Mouse (Mus musculus): ENCODE data around the gene Mtx1. TPM values are rescaled to one million over a fixed set of nuclear protein-coding genes. Genes with fewer than 3 reads are reported as not detected.

Mtx1 gene
- polyA plus RNA-seq, 1 experiment from 2014 or later = 188 TPM

DNA sequence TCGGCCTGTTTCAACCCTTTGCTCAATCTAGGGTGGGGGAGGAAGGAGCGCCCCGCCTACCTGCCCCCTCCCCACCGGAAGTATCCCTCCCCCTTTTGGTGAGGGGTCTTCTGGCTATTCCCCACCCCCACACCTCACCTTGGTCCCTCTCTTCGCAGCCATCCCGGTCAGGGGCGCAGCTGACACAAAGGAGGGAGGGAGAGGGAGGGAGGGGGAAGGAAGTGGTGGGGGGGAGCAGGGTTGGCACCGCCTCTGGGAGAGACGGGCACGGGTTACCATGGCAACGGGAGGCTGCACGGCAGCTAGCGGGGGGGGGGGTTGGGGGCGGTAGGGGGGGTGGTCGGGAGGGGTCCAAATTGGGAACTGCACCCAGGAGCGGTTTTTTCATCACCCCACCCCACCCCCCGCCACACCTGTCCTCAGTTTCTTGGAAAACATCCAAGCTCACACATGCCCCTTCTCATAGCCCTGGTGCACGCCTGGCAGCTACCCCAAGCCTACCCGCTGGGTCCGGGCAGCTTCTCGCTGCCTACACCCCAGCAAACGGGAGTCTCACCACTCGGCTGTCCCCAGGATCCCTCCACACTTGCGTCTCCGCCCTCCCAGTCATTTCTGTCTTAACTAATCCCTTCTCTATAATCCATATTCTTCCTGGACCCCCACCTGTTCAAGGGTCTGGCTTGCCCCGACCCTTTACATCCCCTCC is 18.2 kb upstream of the Mtx1 start:
- H3K9me3 ChIP-seq (ENCODE audit: control insufficient read depth, low read length) = no peaks in the 10 kb centered on the region
- peak overlapping the region; percentile 77 for H3K27ac ChIP-seq (ENCODE audit: low read length)
- peaks cover 3% of the 10 kb centered on the region; the same call in 1 of the 2 replicates for H3K36me3 ChIP-seq (ENCODE audit: control insufficient read depth, insufficient read depth, low read length)
- H3K4me2 ChIP-seq (ENCODE audit: low read depth, low read length) = peak overlapping the region; percentile 65
- WGBS = 2% methylated on average over 20 of the region's 26 CpGs
- H3K27me3 ChIP-seq (ENCODE audit: control insufficient read depth, insufficient read depth, low read depth, low read length) = no peaks in the 10 kb centered on the region; the same call in 1 of the 2 replicates
- peak overlapping the region; percentile 53 for H3K9ac ChIP-seq (ENCODE audit: low read length)
- H3K4me3 ChIP-seq (ENCODE audit: low read length) = peak overlapping the region; percentile 89
- ATAC-seq (ENCODE audit: low read depth) = peak; percentile 27; the same call in 1 of the 2 replicates
- H3K4me1 ChIP-seq (replicated peaks; ENCODE audit: control insufficient read depth, insufficient read depth, low read length) = peaks cover 29% of the 10 kb centered on the region

DNA sequence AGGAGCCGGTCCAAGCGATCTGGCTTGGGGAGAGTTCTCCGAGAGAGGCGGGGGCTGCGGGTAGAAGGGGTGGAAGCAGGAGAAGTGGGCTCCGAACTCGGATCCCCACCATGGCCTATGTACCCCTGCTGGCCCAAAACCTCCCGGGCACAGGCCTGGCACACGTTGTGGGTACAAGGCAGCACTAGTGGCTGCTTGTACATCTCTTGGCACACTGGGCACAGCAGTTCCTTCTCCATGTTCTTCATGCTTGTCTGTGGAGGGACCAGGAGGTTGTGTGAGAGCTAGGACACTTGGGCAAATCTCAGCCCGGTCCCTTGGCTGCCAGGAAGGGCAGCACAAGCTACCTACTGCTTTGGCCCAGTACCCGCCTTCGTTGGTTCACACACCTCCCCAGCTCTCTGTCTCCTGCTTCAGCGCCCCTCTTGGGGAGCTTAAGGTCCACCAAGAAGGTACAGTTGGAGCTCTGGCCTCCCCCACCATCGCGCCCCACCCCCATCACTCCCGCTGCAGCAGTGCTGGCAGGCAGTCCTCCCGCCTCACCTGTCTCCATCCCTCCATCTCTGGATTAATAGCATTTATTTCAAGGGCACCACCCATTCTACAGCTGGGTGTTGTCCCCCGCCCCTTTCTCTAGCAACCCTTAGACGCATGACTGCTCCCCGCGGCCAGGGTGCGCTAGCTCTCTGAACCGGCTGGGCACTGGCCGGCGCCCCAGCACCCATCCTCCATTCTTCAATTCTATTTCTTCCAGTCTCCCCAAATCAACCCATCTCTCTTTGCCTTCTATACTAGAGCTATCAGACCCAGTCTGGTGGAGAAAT is 17.5 kb upstream of the Mtx1 start:
- 12% methylated on average over 24 of the region's 25 CpGs for WGBS

DNA sequence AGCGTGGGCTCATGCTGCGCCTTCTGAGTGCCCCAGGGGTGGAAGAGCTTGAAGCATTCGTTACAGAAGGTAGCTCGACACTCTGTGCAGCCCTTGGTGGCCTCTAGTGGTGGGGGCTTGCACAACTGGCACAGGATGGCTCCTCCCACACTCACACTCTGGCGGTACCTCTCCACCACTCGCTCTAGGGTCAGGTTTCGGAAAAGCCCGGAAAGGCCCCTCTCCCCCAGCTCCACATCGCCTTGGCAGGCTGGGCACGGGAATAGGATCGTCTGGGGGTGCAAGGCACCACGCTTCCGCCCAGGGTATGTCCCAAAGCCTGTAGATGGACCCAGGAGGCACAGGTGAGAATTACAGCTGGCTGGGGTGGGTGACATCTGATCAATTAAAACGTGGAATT is 16.7 kb upstream of the Mtx1 start:
- peak overlapping the region; percentile 46 for H3K9ac ChIP-seq (ENCODE audit: low read length)
- H3K4me1 ChIP-seq (replicated peaks; ENCODE audit: control insufficient read depth, insufficient read depth, low read length) = peaks cover 32% of the 10 kb centered on the region
- WGBS = 18% methylated on average over 14 of the region's 14 CpGs
- no peaks in the 10 kb centered on the region for H3K9me3 ChIP-seq (ENCODE audit: control insufficient read depth, low read length)
- H3K4me2 ChIP-seq (ENCODE audit: low read depth, low read length) = peak overlapping the region; percentile 65
- ATAC-seq (ENCODE audit: low read depth) = peak; percentile 55
- H3K27ac ChIP-seq (ENCODE audit: low read length) = peak overlapping the region; percentile 59
- no peaks in the 10 kb centered on the region for H3K36me3 ChIP-seq (ENCODE audit: control insufficient read depth, insufficient read depth, low read length)
- no peaks in the 10 kb centered on the region; the same call in 1 of the 2 replicates for H3K27me3 ChIP-seq (ENCODE audit: control insufficient read depth, insufficient read depth, low read depth, low read length)
- H3K4me3 ChIP-seq (ENCODE audit: low read length) = peak overlapping the region; percentile 89

More for the DNA sequence above, 17.5 kb upstream of the Mtx1 start:
- Histone ChIP-seq H3K4me1 (replicated peaks; ENCODE audit: control insufficient read depth, insufficient read depth, low read length) (peaks cover 29% of the 10 kb centered on the region), H3K4me2 (ENCODE audit: low read depth, low read length) (peak overlapping the region; percentile 65), H3K36me3 (ENCODE audit: control insufficient read depth, insufficient read depth, low read length) (peaks cover under 1% of the 10 kb centered on the region; the same call in 1 of the 2 replicates), H3K4me3 (ENCODE audit: low read length) (peak overlapping the region; percentile 89), H3K27ac (ENCODE audit: low read length) (peak overlapping the region; percentile 77), H3K9me3 (ENCODE audit: control insufficient read depth, low read length) (no peaks in the 10 kb centered on the region), H3K27me3 (ENCODE audit: control insufficient read depth, insufficient read depth, low read depth, low read length) (no peaks in the 10 kb centered on the region; the same call in 1 of the 2 replicates), H3K9ac (ENCODE audit: low read length) (peak overlapping the region; percentile 53)
- ATAC-seq (ENCODE audit: low read depth) = peak; percentile 9

DNA sequence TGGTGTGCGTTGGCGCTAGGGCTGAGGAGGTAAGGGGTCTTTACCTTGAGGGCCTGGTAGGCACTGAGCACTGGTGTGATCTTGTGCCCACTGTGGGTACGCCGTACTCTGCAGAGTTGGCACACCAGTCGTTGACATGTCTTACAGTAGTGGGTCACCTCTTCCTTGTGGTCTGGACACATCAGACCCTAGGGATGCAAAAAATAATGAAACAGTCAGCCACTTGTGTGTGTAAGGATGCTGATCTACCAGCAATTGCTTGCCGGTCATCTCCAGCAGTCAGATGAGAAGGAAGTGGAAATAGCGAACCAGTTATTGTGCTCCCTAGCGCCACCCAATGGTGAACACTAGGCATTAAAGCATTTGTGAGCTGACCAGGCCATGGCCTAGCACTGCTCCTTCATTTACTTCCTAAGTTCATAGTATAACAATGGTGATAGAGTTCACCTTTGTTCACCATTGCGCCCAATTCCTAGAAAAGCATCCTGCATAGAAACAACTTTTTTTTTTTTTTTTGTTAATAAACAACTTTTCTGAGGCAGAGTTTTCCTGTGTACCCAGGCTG is 15.5 kb upstream of the Mtx1 start:
- H3K4me3 ChIP-seq (ENCODE audit: low read length) = no peak overlapping the region
- peaks cover 3% of the 10 kb centered on the region; the same call in 1 of the 2 replicates for H3K36me3 ChIP-seq (ENCODE audit: control insufficient read depth, insufficient read depth, low read length)
- WGBS = 67% methylated on average over 9 of the region's 9 CpGs
- no peak for ATAC-seq (ENCODE audit: low read depth)
- no peaks in the 10 kb centered on the region; the same call in 1 of the 2 replicates for H3K27me3 ChIP-seq (ENCODE audit: control insufficient read depth, insufficient read depth, low read depth, low read length)
- H3K4me2 ChIP-seq (ENCODE audit: low read depth, low read length) = no peak overlapping the region
- no peak overlapping the region for H3K9ac ChIP-seq (ENCODE audit: low read length)
- no peak overlapping the region for H3K27ac ChIP-seq (ENCODE audit: low read length)
- H3K9me3 ChIP-seq (ENCODE audit: control insufficient read depth, low read length) = no peaks in the 10 kb centered on the region
- peaks cover 30% of the 10 kb centered on the region for H3K4me1 ChIP-seq (replicated peaks; ENCODE audit: control insufficient read depth, insufficient read depth, low read length)

- Histone ChIP-seq H3K9ac (ENCODE audit: low read length) (no peak overlapping the region; the same call in 1 of the 2 replicates), H3K27ac (ENCODE audit: low read length) (peak overlapping the region; percentile 36; the same call in 1 of the 2 replicates), H3K9me3 (ENCODE audit: control insufficient read depth, low read length) (no peaks in the 10 kb centered on the region), H3K36me3 (ENCODE audit: control insufficient read depth, insufficient read depth, low read length) (peaks cover 3% of the 10 kb centered on the region; the same call in 1 of the 2 replicates), H3K27me3 (ENCODE audit: control insufficient read depth, insufficient read depth, low read depth, low read length) (no peaks in the 10 kb centered on the region), H3K4me1 (replicated peaks; ENCODE audit: control insufficient read depth, insufficient read depth, low read length) (peaks cover 16% of the 10 kb centered on the region), H3K4me3 (ENCODE audit: low read length) (no peak overlapping the region), H3K4me2 (ENCODE audit: low read depth, low read length) (no peak overlapping the region)
- ATAC-seq (ENCODE audit: low read depth) = peak; percentile 17; the same call in 1 of the 2 replicates
- WGBS = 46% methylated on average over 12 of the region's 12 CpGs
Observed at GRCm38 (mm10) chr3:89238494-89238893, 11.6 kb upstream of the Mtx1 start.

- no peak for ATAC-seq (ENCODE audit: low read depth)
- 87% methylated on average over 21 of the region's 21 CpGs for WGBS
Observed at GRCm38 (mm10) chr3:89237682-89238081, 10.8 kb upstream of the Mtx1 start.

GRCm38 (mm10) chr3:89236516-89236915 is 9.6 kb upstream of the Mtx1 start:
- Histone ChIP-seq H3K4me2 (ENCODE audit: low read depth, low read length) (no peak overlapping the region), H3K4me1 (replicated peaks; ENCODE audit: control insufficient read depth, insufficient read depth, low read length) (peaks cover 23% of the 10 kb centered on the region), H3K4me3 (ENCODE audit: low read length) (no peak overlapping the region), H3K27me3 (ENCODE audit: control insufficient read depth, insufficient read depth, low read depth, low read length) (no peaks in the 10 kb centered on the region), H3K9me3 (ENCODE audit: control insufficient read depth, low read length) (no peaks in the 10 kb centered on the region), H3K36me3 (ENCODE audit: control insufficient read depth, insufficient read depth, low read length) (peaks cover 3% of the 10 kb centered on the region; the same call in 1 of the 2 replicates), H3K9ac (ENCODE audit: low read length) (no peak overlapping the region), H3K27ac (ENCODE audit: low read length) (no peak overlapping the region)
- ATAC-seq (ENCODE audit: low read depth) = no peak
- WGBS = 84% methylated on average over 10 of the region's 10 CpGs

More at GRCm38 (mm10) chr3:89237682-89238081, 10.8 kb upstream of the Mtx1 start:
- no peak overlapping the region for H3K4me3 ChIP-seq (ENCODE audit: low read length)
- H3K9ac ChIP-seq (ENCODE audit: low read length) = no peak overlapping the region
- no peak overlapping the region; the same call in 1 of the 2 replicates for H3K27ac ChIP-seq (ENCODE audit: low read length)
- peaks cover 3% of the 10 kb centered on the region; the same call in 1 of the 2 replicates for H3K36me3 ChIP-seq (ENCODE audit: control insufficient read depth, insufficient read depth, low read length)
- H3K4me1 ChIP-seq (replicated peaks; ENCODE audit: control insufficient read depth, insufficient read depth, low read length) = peaks cover 23% of the 10 kb centered on the region
- H3K9me3 ChIP-seq (ENCODE audit: control insufficient read depth, low read length) = no peaks in the 10 kb centered on the region
- H3K27me3 ChIP-seq (ENCODE audit: control insufficient read depth, insufficient read depth, low read depth, low read length) = no peaks in the 10 kb centered on the region
- no peak overlapping the region for H3K4me2 ChIP-seq (ENCODE audit: low read depth, low read length)

DNA sequence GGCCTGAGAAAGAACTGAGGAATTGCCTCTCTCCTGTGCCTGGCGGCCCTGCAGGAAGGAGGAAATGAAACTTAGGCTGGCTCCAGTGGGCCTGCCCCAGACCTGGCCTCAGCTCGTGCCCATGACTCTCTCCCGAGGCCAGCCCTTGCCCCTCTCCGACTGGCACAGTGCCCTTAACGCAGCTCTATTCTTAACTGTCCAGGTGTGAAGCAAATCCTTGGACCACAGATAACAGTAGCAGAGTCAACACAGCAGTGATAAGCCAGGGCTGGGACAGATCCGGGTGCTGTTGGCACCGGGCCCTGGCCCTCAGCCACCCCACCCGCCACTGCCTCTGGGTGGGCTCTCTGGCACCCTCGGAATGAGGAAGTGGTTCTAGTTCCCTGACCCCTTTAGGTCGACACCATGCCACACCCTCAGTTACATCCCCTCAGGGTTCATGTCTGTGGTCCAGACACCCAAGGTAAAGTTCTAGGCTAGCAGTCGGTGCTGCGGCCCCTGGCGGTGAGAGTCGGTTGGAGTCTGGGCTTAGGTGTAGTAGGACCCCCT is 6.7 kb upstream of the Mtx1 start:
- peak; percentile 78 for ATAC-seq (ENCODE audit: low read depth)
- Histone ChIP-seq H3K27ac (ENCODE audit: low read length) (peak overlapping the region; percentile 97), H3K4me2 (ENCODE audit: low read depth, low read length) (peak overlapping the region; percentile 49), H3K4me3 (ENCODE audit: low read length) (peak overlapping the region; percentile 13; the same call in 1 of the 2 replicates), H3K9me3 (ENCODE audit: control insufficient read depth, low read length) (no peaks in the 10 kb centered on the region), H3K27me3 (ENCODE audit: control insufficient read depth, insufficient read depth, low read depth, low read length) (no peaks in the 10 kb centered on the region), H3K36me3 (ENCODE audit: control insufficient read depth, insufficient read depth, low read length) (peaks cover 3% of the 10 kb centered on the region; the same call in 1 of the 2 replicates), H3K4me1 (replicated peaks; ENCODE audit: control insufficient read depth, insufficient read depth, low read length) (peaks cover 21% of the 10 kb centered on the region), H3K9ac (ENCODE audit: low read length) (peak overlapping the region; percentile 55)
- WGBS = 41% methylated on average over 14 of the region's 14 CpGs

All from lung, embryonic 16.5 days (tissue).